Mouse (Mus musculus) limb, embryonic 14.5 days (tissue): ENCODE measurements around the gene Pard6b. TPM values are rescaled to one million over a fixed set of nuclear protein-coding genes. Genes with fewer than 3 reads are reported as not detected.

ENCODE experiments used
- ATAC-seq: fragments of 200-750 bp; cut with Nextera tagmentation; 2 replicates; pipeline ENCODE4 v1.8.0; 2017; ENCODE audit warnings: low read depth, moderate number of reproducible peaks, moderate TSS enrichment; ENCODE audit not compliant: low FRiP score
- DNase-seq: peaks from one replicate; pipeline ENCODE4 v3.0.0-alpha.2; 2015; ENCODE audit warnings: low spot score
- H3K27ac ChIP-seq: fragments of 300-500 bp; sonication (generic); replicated peaks from 2 replicates; pipeline ENCODE4 v1.5.1; 2014; ENCODE audit warnings: low read depth, mild to moderate bottlenecking, low read length, moderate library complexity, mixed read lengths
- H3K27me3 ChIP-seq: fragments of 300-500 bp; sonication (generic); 2 replicates; pipeline ENCODE4 v1.6.1; 2014; ENCODE audit warnings: low read length, mixed read lengths; ENCODE audit not compliant: control insufficient read depth, insufficient read depth
- H3K36me3 ChIP-seq: fragments of 300-500 bp; sonication (generic); 2 replicates; pipeline ENCODE4 v1.6.1; 2014; ENCODE audit warnings: mild to moderate bottlenecking, low read length, moderate library complexity, mixed read lengths; ENCODE audit not compliant: control insufficient read depth, insufficient read depth
- H3K4me1 ChIP-seq: fragments of 300-500 bp; sonication (generic); 2 replicates; pipeline ENCODE4 v1.6.1; 2014; ENCODE audit warnings: antibody characterized with exemption, low read length, mixed read lengths; ENCODE audit not compliant: control insufficient read depth, insufficient read depth
- H3K4me2 ChIP-seq: fragments of 300-500 bp; sonication (generic); replicated peaks from 2 replicates; pipeline ENCODE4 v1.6.1; 2014; ENCODE audit warnings: low read depth, mild to moderate bottlenecking, low read length, moderate library complexity; ENCODE audit not compliant: severe bottlenecking
- H3K4me3 ChIP-seq: fragments of 300-500 bp; sonication (generic); replicated peaks from 2 replicates; pipeline ENCODE4 v1.5.1; 2014; ENCODE audit warnings: low read length
- H3K9ac ChIP-seq: fragments of 300-500 bp; sonication (generic); 2 replicates; pipeline ENCODE4 v1.6.1; 2014; ENCODE audit warnings: mild to moderate bottlenecking, low read depth, low read length, moderate library complexity; ENCODE audit not compliant: severe bottlenecking
- H3K9me3 ChIP-seq: fragments of 300-500 bp; sonication (generic); 2 replicates; pipeline ENCODE4 v1.6.1; 2016; ENCODE audit warnings: low read length; ENCODE audit not compliant: control insufficient read depth
- POLR2A ChIP-seq: fragments of 200-500 bp; IDR thresholded peaks from 2 replicates; pipeline ENCODE4 v1.8.0; 2012; ENCODE audit warnings: inconsistent platforms, mild to moderate bottlenecking, moderate library complexity, borderline replicate concordance; ENCODE audit not compliant: insufficient read depth, insufficient read length; ENCODE audit errors: extremely low read depth
- WGBS: fragments of 180-500 bp; shearing (Covaris S2); extraction: QIAGEN DNeasy Blood & Tissue Kit; methylation state at CpG from one replicate; pipeline ENCODE4 v1.1.7; 2014; 5-methylcytosine and 5-hydroxymethylcytosine counted together
- polyA plus RNA-seq, 2 experiments: library from polyadenylated mRNA; depleted of rRNA in 1 of 2; stranded (reverse) in 1 of 2; unstranded in 1 of 2; fragments of >200 nt; fragmentation: Nextera tagmentation in 1 of 2; extraction: Ambion mirVana in 1 of 2; gene quantifications; 2 replicates each; pipeline versions ENCODE4 v1.2.1 to v1.2.3; 2012 to 2014

The Pard6b gene
- polyA plus RNA-seq (2012; rRNA removed) (3.7 and 4.0 TPM in 2 replicates), polyA plus RNA-seq (2014; fragmentation: Nextera tagmentation; extraction: Ambion mirVana) (4.0 and 4.1 TPM in 2 replicates)

- peak; percentile 98 for DNase-seq
- Histone ChIP-seq H3K27me3 (peaks cover 8% of the 10 kb centered on the region; the same call in 1 of the 2 replicates), H3K36me3 (no peaks in the 10 kb centered on the region), H3K4me1 (peaks cover 10% of the 10 kb centered on the region), H3K4me2 (peak within 1 kb of the TSS; percentile 99), H3K4me3 (peak within 1 kb of the TSS; percentile 69), H3K9ac (peak within 1 kb of the TSS; percentile 64), H3K27ac (no peak within 1 kb of the TSS), H3K9me3 (no peaks in the 10 kb centered on the region)
- 0 out of 2 replicates have a peak, but pooled peaks have one; percentile 73 for TF ChIP-seq POLR2A
- peak; percentile 97 for ATAC-seq
- WGBS: under 1% methylated on average over 76 of the region's 110 CpGs
Observed at GRCm38 (mm10) chr2:168080431-168081246, at the start of gene Pard6b. TSS of gene Pard6b (plus strand) at chr2:168081004.

GRCm38 (mm10) chr2:168031842-168032241, 49.0 kb upstream of the Pard6b start:
- Histone ChIP-seq H3K4me2 (no peak overlapping the region), H3K9ac (no peak overlapping the region), H3K4me1 (0 out of 2 replicates have a peak, but pooled peaks cover 1% of the 10 kb centered on the region), H3K9me3 (peaks cover 8% of the 10 kb centered on the region; the same call in 1 of the 2 replicates), H3K27ac (no peak overlapping the region), H3K36me3 (no peaks in the 10 kb centered on the region), H3K4me3 (no peak overlapping the region), H3K27me3 (no peaks in the 10 kb centered on the region)
- ATAC-seq (no peak), DNase-seq (no peak)
- no peak for TF ChIP-seq POLR2A
- 62% methylated on average over 2 of the region's 2 CpGs for WGBS

GRCm38 (mm10) chr2:168033905-168034304, 46.9 kb upstream of the Pard6b start:
- H3K4me3 ChIP-seq: no peak overlapping the region
- ATAC-seq: no peak
- no peaks in the 10 kb centered on the region for H3K27me3 ChIP-seq
- TF ChIP-seq POLR2A: no peak
- 44% methylated on average over 10 of the region's 10 CpGs for WGBS
- H3K27ac ChIP-seq: no peak overlapping the region
- H3K9ac ChIP-seq: no peak overlapping the region
- no peak for DNase-seq
- 0 out of 2 replicates have a peak, but pooled peaks cover 2% of the 10 kb centered on the region for H3K9me3 ChIP-seq
- H3K4me2 ChIP-seq: no peak overlapping the region
- H3K36me3 ChIP-seq: no peaks in the 10 kb centered on the region
- 0 out of 2 replicates have a peak, but pooled peaks cover 5% of the 10 kb centered on the region for H3K4me1 ChIP-seq

GRCm38 (mm10) chr2:168035907-168036306, 44.9 kb upstream of the Pard6b start:
- no peak overlapping the region for H3K27ac ChIP-seq
- no peak overlapping the region for H3K4me2 ChIP-seq
- ATAC-seq (no peak), DNase-seq (no peak)
- no peak overlapping the region for H3K4me3 ChIP-seq
- 0 out of 2 replicates have a peak, but pooled peaks cover 5% of the 10 kb centered on the region for H3K4me1 ChIP-seq
- no peaks in the 10 kb centered on the region for H3K27me3 ChIP-seq
- no peaks in the 10 kb centered on the region for H3K36me3 ChIP-seq
- no peak for TF ChIP-seq POLR2A
- H3K9ac ChIP-seq: no peak overlapping the region
- H3K9me3 ChIP-seq: no peaks in the 10 kb centered on the region
- 89% methylated on average over 6 of the region's 6 CpGs for WGBS

- Histone ChIP-seq H3K4me2 (no peak overlapping the region), H3K4me1 (0 out of 2 replicates have a peak, but pooled peaks cover 5% of the 10 kb centered on the region), H3K4me3 (no peak overlapping the region), H3K27me3 (no peaks in the 10 kb centered on the region), H3K9me3 (no peaks in the 10 kb centered on the region), H3K36me3 (no peaks in the 10 kb centered on the region), H3K27ac (no peak overlapping the region), H3K9ac (no peak overlapping the region)
- DNase-seq: no peak
- 14% methylated on average over 3 of the region's 3 CpGs for WGBS
- no peak for ATAC-seq
- no peak for TF ChIP-seq POLR2A
Observed at GRCm38 (mm10) chr2:168037063-168037462, 43.7 kb upstream of the Pard6b start.
